Mouse (Mus musculus): Measurements from ENCODE around the gene Chrna9.

- TF ChIP-seq CTCF (IDR thresholded peaks at IDR 0.05; ENCODE audit: low read depth): no peak
- TF ChIP-seq EP300 (IDR thresholded peaks at IDR 0.05; ENCODE audit: low read depth): no peak
Observed at GRCm38 (mm10) chr5:65960597-65960950, 25.9 kb downstream of the Chrna9 start.
